ENCODE assay signal across 8 mouse cellular contexts in genomic region chr9:43863609-43864397, GRCm38 (mm10).
DNase-seq lines count a peak whose midpoint lies in the region; ATAC-seq and TF ChIP-seq lines count a peak whose summit lies in the region.

No protein-coding gene starts in this region.

- TF ChIP-seq POLR2A in heart, adult 2 months (IDR thresholded peaks at IDR 0.05; ENCODE audit: insufficient read depth, low read depth, low read length), result peak; percentile 35; the same call in 1 of the 2 replicates

- peak overlapping the region; percentile 28 for H3K4me3 ChIP-seq in heart, adult 2 months
- peak overlapping the region; percentile 20 for H3K4me3 ChIP-seq in intestine, embryonic 16.5 days (ENCODE audit: low read length)
- no peak overlapping the region for H3K4me3 ChIP-seq in liver, embryonic 13.5 days (replicated peaks)

- H3K27ac ChIP-seq in heart, adult 2 months, result peak overlapping the region; percentile 28
- no peak overlapping the region for H3K27ac ChIP-seq in intestine, embryonic 16.5 days (ENCODE audit: low read length)
- no peak overlapping the region for H3K27ac ChIP-seq in liver, embryonic 13.5 days

- intact Hi-C loops in heart, adult 2 months (cut with DNase I), result no loop called here

- H3K9me3 ChIP-seq in intestine, embryonic 16.5 days (ENCODE audit: control insufficient read depth, low read length), result no peaks in the 10 kb centered on the region
- H3K9me3 ChIP-seq in liver, embryonic 13.5 days (replicated peaks), result no peaks in the 10 kb centered on the region

- H3K4me2 ChIP-seq in intestine, embryonic 16.5 days (ENCODE audit: low read depth, low read length), result peak overlapping the region; percentile 48
- 0 out of 2 replicates have a peak overlapping the region, but pooled peaks have one; percentile 2 for H3K4me2 ChIP-seq in liver, embryonic 13.5 days

- no peak for TF ChIP-seq CTCF in heart, adult 2 months (IDR thresholded peaks at IDR 0.05)

- peak overlapping the region; percentile 28 for H3K9ac ChIP-seq in heart, adult 2 months (ENCODE audit: low read depth, low read length)
- H3K9ac ChIP-seq in intestine, embryonic 16.5 days (ENCODE audit: low read depth, low read length), result no peak overlapping the region
- no peak overlapping the region for H3K9ac ChIP-seq in liver, embryonic 13.5 days

- peak; percentile 18 for DNase-seq in cerebellum, postnatal 10 days
- DNase-seq in cerebellum, adult 9-10 months, result no peak
- peak; percentile 40 to 48 for DNase-seq in adrenal gland, postnatal 36 days
- DNase-seq in heart, adult 2 months, result peak; percentile 61 to 69
- DNase-seq in liver, embryonic 13.5 days, result no peak
- DNase-seq in retina, embryonic 14.5 days (ENCODE audit: low spot score), result peak; percentile 80
- no peak for DNase-seq in cerebellum, adult 11-12 months

- 0 out of 2 replicates have a peak, but pooled peaks have one; percentile 26 for ATAC-seq in intestine, embryonic 16.5 days
- no peak for ATAC-seq in liver, embryonic 13.5 days (ENCODE audit: low read depth)

- H3K79me2 ChIP-seq in heart, adult 2 months (replicated peaks; ENCODE audit: control insufficient read depth, insufficient read depth, low read length), result no peaks in the 10 kb centered on the region

- 6% methylated on average over 30 of the region's 30 CpGs for WGBS in heart, adult 2 months
- WGBS in intestine, embryonic 16.5 days, result 4% methylated on average over 30 of the region's 30 CpGs
- WGBS in liver, embryonic 13.5 days (ENCODE audit: insufficient replicate concordance), result 6% methylated on average over 30 of the region's 30 CpGs

- TF ChIP-seq EP300 in heart, adult 2 months (IDR thresholded peaks at IDR 0.05; ENCODE audit: insufficient read depth, low read depth, low read length), result no peak

- H3K27me3 ChIP-seq in heart, adult 2 months (ENCODE audit: control insufficient read depth, insufficient read depth, low read length), result no peaks in the 10 kb centered on the region
- peaks cover 13% of the 10 kb centered on the region for H3K27me3 ChIP-seq in intestine, embryonic 16.5 days (replicated peaks; ENCODE audit: control insufficient read depth, insufficient read depth, low read length)
- H3K27me3 ChIP-seq in liver, embryonic 13.5 days, result peaks cover 44% of the 10 kb centered on the region

- no peaks in the 10 kb centered on the region for H3K4me1 ChIP-seq in heart, adult 2 months (ENCODE audit: control insufficient read depth, insufficient read depth, low read length)
- H3K4me1 ChIP-seq in intestine, embryonic 16.5 days (ENCODE audit: control insufficient read depth, insufficient read depth, low read length), result peaks cover 9% of the 10 kb centered on the region
- no peaks in the 10 kb centered on the region; the same call in 1 of the 2 replicates for H3K4me1 ChIP-seq in liver, embryonic 13.5 days (replicated peaks)

- no peaks in the 10 kb centered on the region for H3K36me3 ChIP-seq in heart, adult 2 months (ENCODE audit: control insufficient read depth, insufficient read depth, low read length)
- H3K36me3 ChIP-seq in intestine, embryonic 16.5 days (ENCODE audit: control insufficient read depth, insufficient read depth, low read length), result no peaks in the 10 kb centered on the region
- H3K36me3 ChIP-seq in liver, embryonic 13.5 days, result no peaks in the 10 kb centered on the region

Comparison
In these comparisons a context has a peak if more than half of its experiments do, and no peak if none do; other contexts are left out.
1. DNase-seq: peak in cerebellum, postnatal 10 days (2 of 2), adrenal gland, postnatal 36 days (2 of 2), heart, adult 2 months (2 of 2) and retina, embryonic 14.5 days (single experiment); none in cerebellum, adult 9-10 months (single experiment), liver, embryonic 13.5 days (single experiment) and cerebellum, adult 11-12 months (single experiment).